Mouse (Mus musculus): ENCODE measurements around the gene Smarca4.
"Not testable (repeated sequence)": the region's sequence is repeated elsewhere in the genome, so short reads cannot be mapped to it uniquely, and the experiment has no call there.

Gene Smarca4

DNA sequence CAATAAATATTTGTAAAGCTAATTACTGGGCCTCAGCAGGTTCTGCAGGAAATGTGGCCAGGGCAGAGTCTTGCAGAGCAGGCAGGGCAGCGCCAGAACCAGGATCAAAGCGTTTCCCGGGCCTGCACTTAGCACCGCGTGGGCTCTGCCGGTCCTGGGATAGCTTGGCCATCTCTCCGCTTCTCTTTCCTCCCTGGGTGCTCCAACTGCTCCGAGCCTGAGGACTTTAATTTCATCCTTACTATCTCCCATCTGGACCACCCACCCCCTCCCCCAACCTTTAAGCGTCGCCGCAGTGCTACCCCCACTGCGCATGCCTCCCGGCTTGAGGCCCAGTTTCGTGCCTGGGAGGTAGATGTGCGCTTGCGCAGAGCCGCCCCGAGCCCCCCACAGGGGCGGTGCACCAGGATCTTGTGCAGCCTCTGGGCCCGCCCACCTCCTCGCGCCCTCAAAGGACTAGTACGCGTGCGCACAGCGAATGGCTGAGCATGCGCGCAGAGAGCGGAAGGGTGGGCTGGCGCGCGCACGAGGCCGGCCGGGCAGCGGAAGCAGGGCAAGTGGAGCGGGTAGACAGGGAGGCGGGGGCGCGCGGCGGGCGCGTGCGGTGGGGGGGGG lies at the start of gene Smarca4:
Gene Smarca4, plus strand, starts transcription at position 553 of the 615 bp plus-strand sequence.
- peak; percentile 99 for DNase-seq (ENCODE audit: low spot score)

DNA sequence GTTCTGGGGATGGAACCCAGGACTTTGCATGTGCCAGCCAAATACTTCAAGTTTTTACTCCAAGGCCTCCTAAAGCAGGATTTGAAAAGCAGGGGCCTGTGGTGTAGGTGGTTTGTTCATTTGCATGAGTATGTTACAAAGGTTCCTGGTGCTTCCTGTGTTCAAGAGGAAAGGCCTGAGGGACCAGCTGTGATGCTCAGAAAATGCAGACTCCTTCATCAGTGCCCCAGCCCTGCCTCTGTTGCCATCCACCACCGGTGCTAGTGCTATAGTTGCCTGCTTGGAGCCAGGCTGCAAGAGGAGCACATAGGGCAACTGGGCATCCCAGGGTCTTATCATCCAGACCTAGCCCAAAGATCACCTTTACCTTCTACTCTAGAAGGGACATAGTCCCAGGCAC lies 49.4 kb upstream of the Smarca4 start:
- no peak for DNase-seq (ENCODE audit: low spot score)

DNA sequence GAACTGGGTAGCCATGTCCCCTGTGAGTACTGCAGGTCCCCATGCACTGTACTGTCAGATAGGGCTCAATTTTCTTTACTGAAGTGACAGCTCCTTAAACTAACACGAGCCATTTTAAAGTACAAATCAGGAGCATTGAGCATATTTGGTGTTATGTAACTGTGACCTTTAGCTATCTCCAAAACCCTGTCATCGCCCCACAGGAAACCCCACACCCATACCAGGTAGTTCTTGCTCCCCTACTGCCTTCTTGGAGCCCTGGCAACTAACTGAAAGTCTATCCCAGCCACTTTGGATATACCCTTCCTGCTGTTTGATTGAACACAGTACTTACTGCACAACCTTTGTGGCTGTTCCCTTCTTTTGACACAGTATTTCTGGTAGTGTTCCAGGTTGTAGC lies 48.9 kb upstream of the Smarca4 start:
- DNase-seq (ENCODE audit: low spot score), result no peak

DNA sequence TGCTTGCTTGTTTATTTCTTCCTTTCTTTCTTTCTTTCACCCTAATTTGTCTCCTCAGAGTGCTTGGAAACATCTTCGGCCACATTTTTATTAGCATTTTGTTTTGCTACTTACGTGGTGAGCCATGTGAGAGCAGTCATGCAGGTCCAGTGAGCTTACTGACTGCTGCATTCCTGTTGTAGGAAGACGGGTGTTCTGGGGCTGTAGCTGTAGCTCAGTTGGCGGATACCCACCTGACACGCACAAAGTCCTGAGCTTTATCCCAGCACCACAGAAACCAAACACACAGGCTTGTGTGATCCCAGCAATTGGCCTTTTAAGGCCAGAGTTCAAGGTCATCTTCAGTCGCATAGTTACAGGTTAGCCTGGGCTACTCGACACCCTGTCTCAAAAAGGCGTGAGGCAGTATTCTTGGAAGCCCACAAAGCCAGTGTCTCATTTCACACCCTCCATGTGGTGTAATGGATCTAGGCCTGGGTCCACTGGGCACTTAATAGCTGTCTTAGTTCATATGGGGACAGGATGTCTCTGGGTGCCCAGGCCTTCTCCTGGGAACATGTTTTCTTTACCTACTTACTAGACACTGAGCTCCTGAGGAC lies 47.2 kb upstream of the Smarca4 start:
- no peak for DNase-seq (ENCODE audit: low spot score)

DNA sequence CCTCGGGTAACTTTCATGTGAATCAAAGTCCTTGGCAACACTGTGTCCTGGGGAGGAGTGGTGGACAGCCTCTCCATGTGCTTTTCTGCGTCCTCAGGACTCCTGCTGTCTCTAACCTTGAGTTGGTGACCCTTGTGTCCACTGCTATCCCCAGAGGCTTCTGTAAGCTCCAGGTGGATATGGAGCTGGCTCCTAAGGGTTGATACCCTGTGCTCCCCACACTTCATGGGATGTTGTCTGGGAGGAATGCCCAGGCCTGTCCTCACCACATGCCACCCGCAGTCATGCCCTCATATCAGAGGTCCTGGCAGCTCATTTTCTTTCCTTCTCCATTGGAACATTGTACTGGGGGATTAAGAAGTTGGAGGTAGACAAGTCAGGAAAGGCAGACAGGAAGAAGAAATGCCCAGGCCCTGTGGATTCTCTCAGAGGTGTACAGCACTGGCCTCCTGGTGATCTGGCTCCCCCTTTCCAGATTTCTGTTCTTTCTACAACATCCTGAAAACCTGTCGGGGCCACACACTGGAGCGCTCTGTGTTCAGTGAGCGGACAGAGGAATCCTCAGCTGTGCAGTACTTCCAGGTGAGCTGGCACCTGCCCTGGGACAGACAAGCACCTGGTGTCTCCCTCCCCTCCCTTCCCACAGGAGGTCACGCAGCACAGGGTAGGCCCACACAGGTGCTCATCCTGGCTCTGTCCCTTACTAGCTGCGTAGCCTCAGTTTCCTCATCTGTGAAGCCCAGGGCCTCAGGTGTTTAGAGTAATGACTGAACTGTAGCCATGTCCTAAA lies 41.8 kb upstream of the Smarca4 start:
- no peak for DNase-seq (ENCODE audit: low spot score)

DNA sequence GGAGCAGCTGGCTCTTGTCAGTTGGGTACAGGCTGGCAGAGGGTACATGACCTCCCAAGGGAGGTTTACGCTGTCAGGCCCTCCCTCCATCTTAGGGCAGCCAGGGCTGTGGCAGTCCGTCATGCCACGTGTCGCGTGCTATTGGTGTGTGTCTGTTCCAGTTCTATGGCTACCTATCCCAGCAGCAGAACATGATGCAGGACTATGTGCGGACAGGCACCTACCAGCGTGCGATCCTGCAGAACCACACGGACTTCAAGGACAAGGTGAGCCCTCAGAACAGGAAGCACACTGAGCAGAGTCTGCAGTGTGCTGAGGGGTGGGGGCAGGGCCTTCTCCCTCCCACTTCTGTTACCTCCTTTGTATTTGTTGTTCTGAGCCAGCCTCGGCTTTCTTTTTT lies 40.7 kb upstream of the Smarca4 start:
- no peak for DNase-seq (ENCODE audit: low spot score)

DNA sequence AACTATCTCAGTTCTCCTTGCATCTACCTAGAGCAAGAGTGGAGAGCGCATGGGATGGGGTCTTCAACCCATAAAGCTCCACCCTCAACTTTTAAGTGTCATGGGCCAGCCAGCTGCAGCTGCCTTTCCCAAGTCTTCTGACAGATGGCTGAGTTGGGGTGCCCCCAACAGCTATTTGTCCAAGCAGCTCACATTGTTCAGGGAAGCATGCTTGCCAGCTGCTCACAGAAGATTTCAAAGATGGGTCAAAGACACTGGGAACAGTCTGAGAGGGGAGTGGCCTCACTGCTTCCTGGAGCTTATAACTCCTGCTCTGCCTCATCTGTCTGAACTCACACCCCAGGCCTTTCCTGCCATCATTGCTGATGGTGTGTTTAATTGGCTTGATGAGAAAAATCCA lies 39.7 kb upstream of the Smarca4 start:
- DNase-seq (ENCODE audit: low spot score), result no peak

DNA sequence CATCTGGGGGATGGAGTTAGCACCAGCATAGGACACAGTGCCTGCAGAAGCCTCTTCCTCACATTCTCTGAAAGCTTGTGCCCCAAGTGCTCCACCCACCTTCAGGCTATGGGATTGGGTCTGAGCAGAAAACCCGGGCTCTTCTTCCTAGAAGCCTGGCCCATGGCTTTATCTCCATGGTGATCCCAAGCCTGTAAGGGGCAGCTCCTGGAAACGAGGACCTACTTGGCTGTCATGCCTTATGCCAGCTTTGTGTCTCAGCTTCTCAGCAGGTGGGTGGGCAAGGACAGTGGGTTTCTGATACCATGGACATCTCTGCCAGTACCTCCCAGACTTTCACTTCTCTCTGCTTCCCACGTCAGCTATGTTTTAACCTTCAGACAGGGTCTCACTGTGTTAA lies 37.7 kb upstream of the Smarca4 start:
- DNase-seq (ENCODE audit: low spot score), result no peak

DNA sequence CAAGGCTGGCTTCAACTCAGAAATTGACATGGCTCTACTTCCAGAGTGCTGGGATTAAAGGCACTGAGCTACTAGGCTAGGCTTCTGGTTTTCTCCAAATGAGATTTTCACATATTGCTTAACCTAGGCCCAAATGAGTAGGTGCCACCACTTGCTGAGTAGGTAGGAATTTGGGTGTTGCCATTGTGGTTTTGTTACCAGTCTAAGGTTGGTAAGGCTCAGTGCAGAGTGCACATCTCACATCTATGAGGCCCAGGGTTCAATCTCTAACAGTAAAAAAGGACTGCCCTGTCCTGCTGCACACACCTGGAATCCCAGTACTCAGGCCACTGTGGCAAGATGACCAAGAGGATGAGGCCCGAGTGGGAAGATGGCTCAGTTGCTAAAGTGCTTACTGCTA lies 30.6 kb upstream of the Smarca4 start:
- no peak for DNase-seq (ENCODE audit: low spot score)

DNA sequence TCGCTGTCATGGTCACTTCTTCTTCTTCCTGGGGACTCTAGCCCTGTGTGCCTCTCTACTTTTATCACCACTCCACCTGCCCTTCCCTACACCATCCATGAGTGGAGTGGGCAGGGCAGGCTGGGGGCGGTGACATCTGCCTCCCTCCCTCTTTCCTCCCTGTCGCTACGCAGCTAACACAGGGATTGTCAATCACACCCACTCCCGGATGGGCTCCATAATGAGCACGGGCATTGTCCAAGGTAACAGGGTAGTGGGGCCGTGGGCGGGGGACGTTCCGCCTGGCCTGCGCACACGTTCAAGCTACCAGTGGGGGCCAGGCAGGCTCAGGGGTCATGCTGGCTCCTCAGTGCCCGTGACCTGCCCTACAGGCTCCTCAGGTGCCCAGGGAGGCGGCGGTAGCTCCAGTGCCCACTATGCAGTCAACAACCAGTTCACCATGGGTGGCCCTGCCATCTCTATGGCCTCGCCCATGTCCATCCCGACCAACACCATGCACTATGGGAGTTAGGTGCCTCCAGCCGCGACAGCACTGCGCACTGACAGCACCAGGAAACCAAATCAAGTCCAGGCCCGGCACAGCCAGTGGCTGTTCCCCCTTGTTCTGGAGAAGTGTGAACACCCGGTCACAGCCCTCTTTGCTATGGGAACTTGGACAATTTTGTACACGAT lies 28.2 kb upstream of the Smarca4 start:
- no peak for DNase-seq (ENCODE audit: low spot score)

DNA sequence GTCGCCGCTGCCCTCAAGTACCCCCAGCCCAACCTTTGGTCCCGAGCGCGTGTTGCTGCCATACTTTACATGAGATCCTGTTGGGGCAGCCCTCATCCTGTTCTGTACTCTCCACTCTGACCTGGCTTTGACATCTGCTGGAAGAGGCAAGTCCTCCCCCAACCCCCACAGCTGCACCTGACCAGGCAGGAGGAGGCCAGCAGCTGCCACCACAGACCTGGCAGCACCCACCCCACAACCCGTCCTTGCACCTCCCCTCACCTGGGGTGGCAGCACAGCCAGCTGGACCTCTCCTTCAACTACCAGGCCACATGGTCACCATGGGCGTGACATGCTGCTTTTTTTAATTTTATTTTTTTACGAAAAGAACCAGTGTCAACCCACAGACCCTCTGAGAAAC lies 27.6 kb upstream of the Smarca4 start:
- no peak for DNase-seq (ENCODE audit: low spot score)

DNA sequence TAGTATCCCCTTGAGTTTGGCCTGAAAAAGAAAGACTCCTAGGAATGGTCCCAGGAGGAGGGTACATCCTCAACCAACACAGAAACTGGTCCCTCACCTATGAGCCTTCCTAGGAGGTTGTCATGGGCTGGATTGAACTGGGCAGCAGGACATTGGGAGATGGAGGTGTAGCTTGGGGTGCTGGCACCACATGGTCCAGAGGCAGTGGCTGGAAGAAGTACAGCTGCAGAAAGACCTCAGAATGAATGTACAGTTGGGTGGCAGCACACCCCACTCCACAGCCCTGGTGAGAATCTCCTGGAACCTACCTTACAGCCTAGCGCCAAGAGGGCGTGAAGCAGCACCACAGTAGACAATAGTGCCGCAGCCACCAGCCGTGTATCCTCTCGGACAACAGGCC lies 26.4 kb upstream of the Smarca4 start:
- no peak for DNase-seq (ENCODE audit: low spot score)

DNA sequence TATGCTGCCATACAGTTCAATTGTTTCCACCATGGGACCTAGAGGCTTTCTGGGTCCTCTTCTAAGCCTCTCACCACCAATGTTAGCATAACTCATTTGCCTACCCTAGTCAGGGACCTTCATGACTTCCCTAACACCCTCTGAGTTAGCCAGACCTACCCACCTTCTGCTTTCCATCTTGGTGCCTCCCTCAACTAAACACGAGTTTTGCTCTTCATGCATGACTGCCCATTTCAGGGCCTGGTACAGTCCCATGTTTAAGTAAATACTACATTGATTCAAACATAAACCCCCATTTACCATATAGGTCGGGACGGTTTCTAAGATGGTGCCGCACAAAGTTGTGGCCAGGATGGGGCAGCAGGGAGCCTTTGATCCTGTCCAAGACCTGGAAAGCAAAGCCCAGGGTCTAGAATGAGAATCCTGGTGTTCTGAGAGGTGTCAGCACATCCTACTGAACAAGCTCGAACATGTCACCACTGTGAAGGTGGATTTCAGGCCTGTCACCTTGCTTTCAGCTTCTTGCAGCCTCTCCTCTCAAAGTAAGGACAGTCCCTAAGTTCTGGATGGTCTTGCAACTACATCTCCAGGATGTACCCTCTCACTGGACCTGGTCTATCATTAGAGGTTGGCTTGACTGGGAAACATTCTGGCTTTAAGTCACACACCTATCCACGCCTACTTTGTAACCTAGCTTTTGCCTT lies 24.7 kb upstream of the Smarca4 start:
- DNase-seq (ENCODE audit: low spot score), result no peak

DNA sequence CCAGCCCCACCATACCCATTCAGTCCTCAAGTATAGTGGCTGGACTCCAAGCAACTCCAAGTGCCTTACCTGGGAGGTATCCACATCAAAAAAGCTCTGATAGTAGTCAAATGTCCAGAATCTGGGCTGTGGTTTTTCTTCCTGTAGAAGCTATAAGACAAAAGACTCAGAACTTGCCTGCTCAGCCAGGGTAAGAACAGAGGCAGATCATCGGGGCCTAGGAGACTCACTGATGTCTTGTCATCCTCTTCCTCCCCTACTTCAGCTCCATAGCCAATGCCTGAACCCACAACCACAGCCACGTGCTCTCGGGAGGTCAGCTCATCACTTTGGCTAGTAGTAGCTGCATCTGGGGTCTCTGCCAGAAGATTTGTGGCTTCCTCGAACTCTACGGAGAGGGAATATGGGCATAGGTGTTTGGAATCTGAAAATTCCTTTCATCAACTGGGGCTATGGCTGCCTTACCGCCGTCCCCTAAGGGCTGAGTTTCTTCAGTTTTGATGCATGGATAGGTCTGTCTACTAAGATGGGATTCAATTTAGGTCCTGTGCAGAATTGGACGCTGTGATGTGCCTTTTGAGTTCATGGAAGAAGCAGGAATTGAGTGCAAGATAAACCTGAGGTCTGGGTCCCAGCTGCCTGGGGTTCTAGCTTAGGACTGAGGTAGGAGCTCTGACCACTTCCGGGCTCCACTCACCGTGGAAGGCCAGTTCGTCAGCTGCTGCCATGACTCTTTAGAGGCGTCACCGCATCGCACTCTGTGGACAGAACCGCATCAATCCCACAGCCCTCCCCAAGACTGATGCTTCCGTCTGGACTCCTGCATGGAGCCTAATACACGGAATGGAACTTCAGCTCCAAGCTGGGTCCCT lies 23.9 kb upstream of the Smarca4 start:
- DNase-seq (ENCODE audit: low spot score), result no peak

DNA sequence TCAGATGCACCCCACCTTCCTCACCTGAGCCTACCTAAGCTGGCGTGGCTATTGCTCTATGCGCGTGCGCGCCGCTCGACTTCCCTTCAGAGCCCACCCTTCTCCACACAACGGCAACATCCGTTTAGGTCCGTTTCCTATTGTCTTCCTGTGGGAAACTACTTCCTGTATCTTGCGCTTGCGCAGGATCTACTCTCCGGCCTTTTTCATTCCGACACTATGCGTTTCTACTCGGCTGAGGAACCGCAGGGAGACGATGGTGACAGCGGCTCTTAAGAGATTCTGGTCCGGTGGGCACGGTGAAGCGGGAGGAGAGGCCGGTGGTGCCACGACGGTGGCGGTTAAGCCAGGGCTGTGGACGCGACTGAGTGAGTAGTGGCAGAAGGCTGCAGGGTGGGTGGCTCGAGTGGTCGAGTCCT lies 23.3 kb upstream of the Smarca4 start, which contains the start of the genes Timm29 and Yipf2:
Gene Timm29, plus strand, starts transcription at position 20 of the 419 bp plus-strand sequence.
Gene Yipf2, minus strand, starts transcription at position 126 of the 419 bp plus-strand sequence.
- DNase-seq (ENCODE audit: low spot score), result peak; percentile 92

DNA sequence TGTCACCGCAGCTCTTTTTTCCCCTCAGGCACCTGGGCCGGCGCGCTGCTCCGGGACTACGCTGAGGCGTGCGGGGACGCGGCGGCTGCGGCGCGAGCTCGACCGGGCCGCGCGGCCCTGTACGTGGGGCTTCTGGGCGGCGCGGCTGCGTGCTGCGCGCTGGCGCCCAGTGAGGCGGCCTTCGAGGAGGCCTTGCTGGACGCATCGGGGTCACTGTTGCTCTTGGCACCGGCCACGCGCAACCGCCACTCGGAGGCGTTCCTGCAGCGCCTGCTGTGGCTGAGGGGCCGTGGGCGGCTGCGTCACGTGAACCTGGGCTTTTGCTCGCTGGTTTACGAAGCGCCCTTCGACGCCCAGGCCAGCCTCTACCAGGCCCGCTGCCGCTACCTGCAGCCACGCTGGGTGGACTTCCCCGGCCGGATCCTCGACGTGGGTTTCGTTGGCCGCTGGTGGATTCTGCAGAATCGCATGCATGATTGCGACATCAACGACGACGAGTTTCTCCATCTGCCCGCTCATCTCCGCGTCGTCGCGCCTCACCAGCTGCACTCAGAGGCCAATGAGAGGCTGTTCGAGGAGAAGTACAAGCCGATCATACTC lies 22.7 kb upstream of the Smarca4 start:
- DNase-seq (ENCODE audit: low spot score), result peak; percentile 26

DNA sequence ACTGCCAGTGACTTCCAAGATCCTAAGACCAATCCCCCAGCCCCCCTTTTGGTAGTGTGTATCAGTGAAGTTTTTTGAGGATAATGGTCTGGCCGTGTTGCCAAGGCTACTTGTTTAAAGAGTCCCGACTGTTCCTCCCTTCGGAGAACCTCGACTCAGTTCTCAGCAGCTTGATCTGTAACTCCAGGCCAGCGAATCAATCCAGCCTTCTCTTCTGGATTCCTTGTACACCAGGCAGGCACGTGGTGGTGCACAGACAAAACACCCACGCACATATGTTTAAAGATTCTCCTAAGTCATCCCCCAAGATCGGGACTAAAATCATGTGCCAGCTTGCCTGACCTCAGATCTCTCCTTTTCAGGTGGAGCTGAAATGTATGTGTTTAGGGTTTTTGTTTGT lies 21.6 kb upstream of the Smarca4 start:
- not testable (repeated sequence) for DNase-seq (ENCODE audit: low spot score)

DNA sequence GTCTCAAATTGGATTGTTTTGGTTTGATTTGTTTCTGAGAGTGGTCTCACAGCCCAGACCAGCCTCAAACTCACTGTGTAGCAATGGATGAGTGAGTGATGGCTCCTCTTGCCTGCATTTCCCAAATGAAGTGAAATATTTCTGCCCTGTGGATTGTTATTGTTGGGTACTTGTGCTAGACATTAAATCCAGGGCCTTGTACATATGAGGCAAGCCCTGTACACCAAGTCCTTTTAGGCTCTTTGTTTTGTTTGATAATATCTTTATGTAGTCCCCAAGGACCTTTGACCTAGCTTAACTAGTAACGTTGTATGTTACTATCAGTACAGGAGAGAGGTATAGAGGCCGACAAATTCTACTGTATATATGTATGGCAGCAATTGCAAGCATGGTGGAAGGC lies 21.1 kb upstream of the Smarca4 start:
- no peak for DNase-seq (ENCODE audit: low spot score)

DNA sequence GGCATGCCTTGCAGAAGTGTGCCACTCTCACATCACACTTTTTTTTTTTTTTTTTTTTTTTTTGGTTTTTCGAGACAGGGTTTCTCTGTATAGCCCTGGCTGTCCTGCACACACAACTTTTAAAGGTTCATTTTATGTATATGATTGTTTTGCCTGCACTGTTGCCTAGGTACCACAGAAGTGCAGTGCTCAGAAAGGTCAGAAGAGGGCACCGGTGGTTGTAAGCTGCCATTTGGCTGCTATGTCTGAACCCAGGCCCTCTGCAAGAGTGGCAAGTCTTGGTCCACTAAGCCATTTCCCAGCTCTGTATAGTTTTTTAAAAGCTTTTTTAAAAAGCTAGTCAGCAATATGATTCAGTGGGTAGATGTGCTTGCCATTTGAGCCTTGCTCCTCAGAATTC lies 17.8 kb upstream of the Smarca4 start:
- DNase-seq (ENCODE audit: low spot score), result peak; percentile 48

DNA sequence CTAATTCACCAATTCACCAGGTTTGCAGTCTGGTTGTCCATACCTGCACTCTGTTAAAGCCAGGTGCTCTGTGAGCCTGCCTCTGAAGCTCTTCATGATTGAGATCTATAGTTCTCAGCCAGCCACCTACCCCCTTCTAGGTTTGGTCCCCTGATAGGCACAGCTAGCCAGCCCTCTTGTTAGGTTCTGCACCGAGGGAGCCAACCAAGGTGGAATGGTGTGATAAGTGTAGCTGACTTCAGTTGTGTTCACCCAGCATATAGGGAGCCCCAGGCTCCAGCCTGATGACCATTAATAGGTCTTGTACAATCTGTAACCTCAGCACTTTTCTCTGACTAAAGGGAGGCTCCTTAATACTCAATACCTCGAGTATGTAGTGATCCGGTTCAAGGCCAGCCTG lies 15.8 kb upstream of the Smarca4 start:
- no peak for DNase-seq (ENCODE audit: low spot score)

DNA sequence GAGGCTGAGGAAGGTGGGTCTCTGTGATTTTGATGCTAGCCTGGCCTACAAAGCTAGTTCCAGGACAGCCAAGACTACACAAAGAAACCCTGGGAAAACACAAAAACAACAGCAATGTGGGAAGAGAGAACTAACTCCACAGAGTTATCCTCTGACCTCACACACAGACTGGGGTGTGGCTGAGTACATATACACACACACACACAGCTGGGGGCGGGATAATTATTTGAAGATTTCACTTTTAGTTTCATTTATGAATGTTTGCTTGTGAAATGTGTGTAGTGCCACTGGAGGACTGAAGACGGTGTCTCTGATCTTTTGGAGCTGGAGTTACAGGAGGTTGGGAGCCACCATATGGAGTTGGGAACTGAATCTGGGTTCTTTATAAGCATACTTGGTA lies 14.9 kb upstream of the Smarca4 start:
- no peak for DNase-seq (ENCODE audit: low spot score)
